In the genomic region with DNA sequence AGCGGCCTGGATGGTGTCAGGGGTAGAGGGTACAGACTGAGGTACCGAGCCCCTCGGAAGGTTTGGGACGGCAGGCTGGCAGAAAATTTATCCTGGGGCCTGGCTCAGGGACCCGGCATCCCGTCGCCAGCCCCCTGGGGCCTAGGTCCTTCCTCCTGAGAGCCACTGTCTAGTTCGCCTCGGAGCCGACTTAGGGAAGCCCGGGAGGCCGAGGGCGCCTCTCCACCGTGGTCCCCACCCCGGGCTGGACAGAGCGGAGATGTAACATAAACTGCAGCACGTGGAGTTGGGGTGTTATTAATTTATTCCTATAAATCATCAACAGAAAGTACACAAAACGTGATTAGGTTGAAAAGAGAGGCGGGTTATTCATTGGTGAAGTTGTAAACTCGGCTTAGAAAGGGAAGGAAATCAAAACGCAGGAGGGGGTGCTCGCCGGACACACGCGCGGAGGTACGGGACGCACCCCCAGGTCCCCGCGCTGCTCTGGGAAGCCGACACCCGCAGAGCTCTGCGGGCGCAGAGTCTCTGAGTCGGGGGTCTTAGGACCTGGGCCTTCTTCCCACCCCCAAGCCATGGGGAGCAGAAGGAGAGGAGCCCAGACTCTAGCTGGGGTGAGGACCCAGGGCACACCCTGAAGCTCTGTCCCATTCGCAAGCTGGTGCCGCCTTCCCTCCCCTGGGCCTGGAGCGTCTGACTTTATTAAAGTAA, we compare ENCODE assay signal across 7 mouse cellular contexts. TPM values are rescaled to one million over a fixed set of nuclear protein-coding genes. Genes with fewer than 3 reads are reported as not detected.
DNase-seq lines count a peak whose midpoint lies in the region; ATAC-seq lines count a peak whose summit lies in the region.

No protein-coding gene starts in this region.

- H3K4me2 ChIP-seq in neural tube, embryonic 15.5 days = no peak overlapping the region
- no peak overlapping the region for H3K4me2 ChIP-seq in heart, embryonic 16.5 days (ENCODE audit: low read depth, low read length)
- H3K4me2 ChIP-seq in limb, embryonic 11.5 days (ENCODE audit: low read depth, severe bottlenecking) = no peak overlapping the region

- DNase-seq in neural tube, embryonic 10.5 days (ENCODE audit: extremely low spot score, low spot score) = peak; percentile 66
- peak; percentile 59 for DNase-seq in limb, embryonic 11.5 days (ENCODE audit: low spot score)
- peak; percentile 61 for DNase-seq in yolk sac, embryonic 10.5 days (ENCODE audit: low spot score)
- no peak for DNase-seq in thymus, postnatal 25 days

- H3K36me3 ChIP-seq in neural tube, embryonic 15.5 days = no peaks in the 10 kb centered on the region
- no peaks in the 10 kb centered on the region for H3K36me3 ChIP-seq in heart, embryonic 16.5 days (ENCODE audit: control insufficient read depth, insufficient read depth)
- H3K36me3 ChIP-seq in limb, embryonic 11.5 days (ENCODE audit: control insufficient read depth, insufficient read depth, low read length) = peaks cover 2% of the 10 kb centered on the region; the same call in 1 of the 2 replicates

- under 1% methylated on average over 37 of the region's 38 CpGs for WGBS in neural tube, embryonic 15.5 days
- WGBS in heart, embryonic 16.5 days = 2% methylated on average over 38 of the region's 38 CpGs
- WGBS in limb, embryonic 11.5 days = under 1% methylated on average over 38 of the region's 38 CpGs

- H3K9ac ChIP-seq in neural tube, embryonic 15.5 days (replicated peaks) = no peak overlapping the region
- no peak overlapping the region for H3K9ac ChIP-seq in heart, embryonic 16.5 days (ENCODE audit: low read length)
- no peak overlapping the region for H3K9ac ChIP-seq in limb, embryonic 11.5 days (ENCODE audit: low read length)

- no peaks in the 10 kb centered on the region for H3K9me3 ChIP-seq in neural tube, embryonic 15.5 days (replicated peaks)
- no peaks in the 10 kb centered on the region for H3K9me3 ChIP-seq in heart, embryonic 16.5 days (replicated peaks; ENCODE audit: control insufficient read depth, low read length)
- no peaks in the 10 kb centered on the region for H3K9me3 ChIP-seq in limb, embryonic 11.5 days (ENCODE audit: control insufficient read depth, low read length)

- H3K27ac ChIP-seq in neural tube, embryonic 15.5 days (replicated peaks) = no peak overlapping the region
- no peak overlapping the region for H3K27ac ChIP-seq in heart, embryonic 16.5 days (ENCODE audit: low read length)
- no peak overlapping the region for H3K27ac ChIP-seq in limb, embryonic 11.5 days (replicated peaks; ENCODE audit: low read depth, low read length)

- no peak for ATAC-seq in neural tube, embryonic 15.5 days (ENCODE audit: low FRiP score)
- ATAC-seq in heart, embryonic 16.5 days (replicated peaks; ENCODE audit: extremely low read depth, insufficient read depth, low FRiP score) = no peak
- ATAC-seq in limb, embryonic 11.5 days (ENCODE audit: insufficient number of reproducible peaks, low FRiP score, low TSS enrichment, low read depth) = peak; percentile 60; the same call in 1 of the 2 replicates
- no peak for ATAC-seq in erythroid progenitor cell, adult 5-6 weeks (replicated peaks; ENCODE audit: low FRiP score, poor library complexity, severe bottlenecking)

- no peak overlapping the region for H3K4me3 ChIP-seq in neural tube, embryonic 15.5 days (replicated peaks)
- peak overlapping the region; percentile 30 for H3K4me3 ChIP-seq in heart, embryonic 16.5 days (ENCODE audit: low read length)
- H3K4me3 ChIP-seq in limb, embryonic 11.5 days (ENCODE audit: low read depth, low read length) = no peak overlapping the region

- H3K27me3 ChIP-seq in neural tube, embryonic 15.5 days (replicated peaks) = peaks cover 81% of the 10 kb centered on the region
- H3K27me3 ChIP-seq in heart, embryonic 16.5 days (ENCODE audit: control insufficient read depth, insufficient read depth, low read length) = peaks cover 74% of the 10 kb centered on the region
- peaks cover 62% of the 10 kb centered on the region for H3K27me3 ChIP-seq in limb, embryonic 11.5 days (ENCODE audit: control insufficient read depth, insufficient read depth, low read length)

- H3K4me1 ChIP-seq in neural tube, embryonic 15.5 days = peaks cover 36% of the 10 kb centered on the region
- peaks cover 18% of the 10 kb centered on the region for H3K4me1 ChIP-seq in heart, embryonic 16.5 days (ENCODE audit: control insufficient read depth, insufficient read depth, low read length)
- H3K4me1 ChIP-seq in limb, embryonic 11.5 days (ENCODE audit: control insufficient read depth, insufficient read depth, low read length) = peaks cover 24% of the 10 kb centered on the region

RNA-seq across cellular contexts. Expression of a gene that starts 2.8 kb away (rescaled TPM):
- 0.77 and 1.2 TPM in 2 replicates for polyA plus RNA-seq in neural tube, embryonic 15.5 days (2015; fragmentation: Nextera tagmentation; extraction: Ambion mirVana)
- polyA plus RNA-seq in heart, embryonic 16.5 days (2015; fragmentation: Nextera tagmentation; extraction: Ambion mirVana) = 0.21 and 1.2 TPM in 2 replicates
- polyA plus RNA-seq in limb, embryonic 11.5 days (2014; fragmentation: Nextera tagmentation; extraction: Ambion mirVana) = 0.25 TPM in 1 of 2 replicates, not detected in the other
- not detected in 2 replicates for total RNA-seq in erythroid progenitor cell, adult 5-6 weeks (2015; ENCODE audit: low replicate concordance)
- not detected in 2 replicates for total RNA-seq in erythroid progenitor cell, adult 5-6 weeks (2017; ENCODE audit: low replicate concordance)
